Mouse (Mus musculus) left cerebral cortex, adult 2 months (tissue): Measurements from ENCODE around the gene Etnk1. TPM values are rescaled to one million over a fixed set of nuclear protein-coding genes. Genes with fewer than 3 reads are reported as not detected.

Experiments
- DNase-seq, 2 experiments: peaks; one replicate each; pipeline ENCODE4 v3.0.0; 2021 to 2022; ENCODE audit warnings: low spot score in 2 of 2, mixed read lengths in 1 of 2; ENCODE audit errors: extremely low spot score in 1 of 2
- H3K27ac ChIP-seq: fragments of 200-600 bp; 2 replicates; pipeline ENCODE4 v1.8.1; 2022
- H3K4me3 ChIP-seq: fragments of 200-600 bp; 2 replicates; pipeline ENCODE4 v1.8.1; 2022
- CTCF ChIP-seq: fragments of 200-600 bp; IDR thresholded peaks from 2 replicates; pipeline ENCODE4 v1.8.1; 2022; ENCODE audit warnings: antibody characterized with exemption, mild to moderate bottlenecking, moderate library complexity
- intact Hi-C: fragments of 180-260 bp; cut with DNase I; formaldehyde crosslinking; loops from one replicate; pipeline ENCODE4 v1.15.1; 2025
- total RNA-seq, 2 experiments: library from RNA; stranded (reverse); gene quantifications; 2 replicates each; pipeline ENCODE4 v1.2.3; 2021

Gene Etnk1
- total RNA-seq, 2 experiments from 2014 or later, result 199 to 201 TPM

DNA sequence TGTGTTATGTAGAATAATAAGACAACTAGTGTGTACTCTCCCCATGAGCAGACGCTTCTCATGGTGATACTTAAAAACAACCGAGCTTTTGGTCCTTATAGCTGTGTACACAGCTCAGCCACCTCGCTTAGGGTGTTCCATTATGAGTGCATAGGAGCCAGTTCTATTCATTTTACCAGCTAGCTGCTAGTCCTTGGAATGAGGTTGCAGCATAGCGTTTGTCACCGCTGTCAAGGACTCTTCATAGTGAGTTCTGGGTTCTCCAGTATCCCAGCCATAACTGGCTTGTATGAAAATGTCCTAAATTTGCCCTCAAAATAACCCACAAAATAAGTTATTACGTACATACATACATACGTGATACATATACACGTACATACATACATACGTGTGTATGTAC, 9.1 kb downstream of the Etnk1 start:
- no peak overlapping the region for H3K27ac ChIP-seq
- DNase-seq, result no peak
- intact Hi-C loops, result loop anchor here (5.0 kb wide), 2 partner anchors 139 to 399 kb away; no protein-coding TSS in a partner anchor
- H3K4me3 ChIP-seq, result no peak overlapping the region
- no peak for TF ChIP-seq CTCF

DNA sequence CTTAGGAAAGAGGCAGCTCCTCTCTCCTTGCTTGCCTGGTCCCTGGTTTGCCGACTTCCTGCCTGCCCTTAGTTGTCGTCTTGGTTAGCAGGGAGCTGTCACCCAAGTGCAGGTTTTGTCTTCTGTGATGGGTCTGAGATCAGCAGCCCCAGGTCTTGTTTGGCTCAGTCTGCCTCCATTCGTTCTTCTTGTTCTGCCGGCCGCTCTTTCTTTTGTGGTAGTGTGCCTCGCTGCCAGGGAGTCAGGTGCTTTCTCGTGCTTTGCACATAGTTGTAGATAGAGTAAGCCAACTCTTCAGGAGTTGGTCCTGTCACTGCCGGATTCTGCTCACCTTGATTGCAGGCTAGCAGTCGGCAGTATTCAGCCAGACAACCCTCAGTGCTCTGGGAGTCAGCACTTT, 9.6 kb downstream of the Etnk1 start:
- no peak for DNase-seq
- H3K27ac ChIP-seq, result no peak overlapping the region
- intact Hi-C loops, result loop anchor here (5.0 kb wide), 2 partner anchors 139 to 399 kb away; no protein-coding TSS in a partner anchor
- TF ChIP-seq CTCF, result no peak
- H3K4me3 ChIP-seq, result no peak overlapping the region

- Histone ChIP-seq H3K4me3 (no peak overlapping the region), H3K27ac (no peak overlapping the region)
- intact Hi-C loops, result loop anchor here (5.0 kb wide), 2 partner anchors 142 to 402 kb away; no protein-coding TSS in a partner anchor
- DNase-seq, result no peak
- TF ChIP-seq CTCF, result no peak
These were observed 12.2 kb downstream of the Etnk1 start for GRCm38 (mm10) chr6:143179181-143179580.

- intact Hi-C loops, result loop anchor here (5.0 kb wide), 2 partner anchors 142 to 402 kb away; no protein-coding TSS in a partner anchor
- H3K27ac ChIP-seq, result no peak overlapping the region
- no peak overlapping the region for H3K4me3 ChIP-seq
- no peak for TF ChIP-seq CTCF
- DNase-seq, result no peak
These were observed 12.7 kb downstream of the Etnk1 start for GRCm38 (mm10) chr6:143179733-143180132.

GRCm38 (mm10) chr6:143180511-143180910, 13.5 kb downstream of the Etnk1 start:
- TF ChIP-seq CTCF, result no peak
- no peak overlapping the region for H3K27ac ChIP-seq
- no peak overlapping the region for H3K4me3 ChIP-seq
- intact Hi-C loops, result no loop called here
- DNase-seq, result no peak

- no peak overlapping the region for H3K4me3 ChIP-seq
- intact Hi-C loops, result no loop called here
- no peak overlapping the region for H3K27ac ChIP-seq
- no peak for TF ChIP-seq CTCF
- DNase-seq, result no peak
These were observed 17.1 kb downstream of the Etnk1 start for GRCm38 (mm10) chr6:143184099-143184498.

DNA sequence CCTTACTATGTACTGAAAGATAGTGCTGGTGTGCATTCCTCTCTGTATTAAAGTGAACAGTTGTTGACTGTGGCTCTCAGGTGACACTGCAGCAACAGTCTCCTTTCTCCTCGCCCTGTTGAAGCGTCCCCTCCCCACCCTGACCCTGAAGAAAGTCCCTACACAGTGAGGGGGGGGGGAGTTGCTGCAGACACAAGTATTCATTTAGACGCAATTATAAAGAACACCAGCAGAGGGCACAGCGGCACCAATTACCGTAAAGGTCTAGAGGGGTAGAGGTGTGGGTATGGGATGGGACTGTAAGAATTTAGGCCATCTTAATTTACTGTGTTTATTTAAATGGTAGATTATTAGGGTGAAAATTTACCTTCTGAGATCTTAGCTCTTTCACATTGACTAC, 17.7 kb downstream of the Etnk1 start:
- H3K27ac ChIP-seq, result no peak overlapping the region
- no peak for DNase-seq
- no peak overlapping the region for H3K4me3 ChIP-seq
- intact Hi-C loops, result no loop called here
- TF ChIP-seq CTCF, result peak; percentile 54

GRCm38 (mm10) chr6:143190838-143191476, 23.9 kb downstream of the Etnk1 start:
- intact Hi-C loops, result no loop called here
- no peak overlapping the region for H3K4me3 ChIP-seq
- H3K27ac ChIP-seq, result no peak overlapping the region; the same call in 1 of the 2 replicates
- peak in 1 of 2 experiments; percentile 29 for DNase-seq
- no peak for TF ChIP-seq CTCF

GRCm38 (mm10) chr6:143191477-143192098, 24.6 kb downstream of the Etnk1 start:
- Histone ChIP-seq H3K27ac (no peak overlapping the region; the same call in 1 of the 2 replicates), H3K4me3 (no peak overlapping the region)
- no peak for DNase-seq
- intact Hi-C loops, result no loop called here
- no peak for TF ChIP-seq CTCF

DNA sequence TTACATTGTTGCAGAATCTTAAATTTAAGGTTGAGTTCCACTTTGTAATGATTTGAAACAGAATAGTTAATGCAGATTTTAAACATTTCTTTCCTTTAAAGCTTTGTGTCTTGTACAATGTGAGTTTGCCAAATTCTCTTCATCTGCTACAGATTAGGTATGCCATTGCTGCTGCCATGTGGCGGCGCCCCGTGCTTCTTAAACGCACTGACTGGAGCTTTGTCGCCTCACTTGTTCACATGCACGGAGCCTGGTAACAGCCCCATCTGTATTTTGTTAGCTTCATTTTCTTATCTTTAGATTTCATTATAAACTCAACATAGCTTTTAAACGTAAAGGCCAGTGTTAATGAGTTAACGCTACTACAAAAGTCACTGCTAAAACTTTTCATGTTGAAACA, 25.7 kb downstream of the Etnk1 start:
- DNase-seq, result no peak
- H3K27ac ChIP-seq, result no peak overlapping the region
- no peak overlapping the region for H3K4me3 ChIP-seq
- no peak for TF ChIP-seq CTCF
- intact Hi-C loops, result no loop called here

GRCm38 (mm10) chr6:143193166-143193565, 26.1 kb downstream of the Etnk1 start:
- Histone ChIP-seq H3K27ac (no peak overlapping the region), H3K4me3 (no peak overlapping the region)
- intact Hi-C loops, result no loop called here
- no peak for DNase-seq
- TF ChIP-seq CTCF, result no peak

- DNase-seq, result no peak
- Histone ChIP-seq H3K27ac (no peak overlapping the region), H3K4me3 (no peak overlapping the region)
- intact Hi-C loops, result no loop called here
- TF ChIP-seq CTCF, result no peak
These were observed 26.6 kb downstream of the Etnk1 start for GRCm38 (mm10) chr6:143193641-143194040.

GRCm38 (mm10) chr6:143197053-143197452, 30.0 kb downstream of the Etnk1 start:
- no peak for DNase-seq
- Histone ChIP-seq H3K4me3 (no peak overlapping the region), H3K27ac (no peak overlapping the region)
- intact Hi-C loops, result no loop called here
- TF ChIP-seq CTCF, result no peak
